Comparison of ENCODE assay signal across 16 mouse cellular contexts in the genomic region with DNA sequence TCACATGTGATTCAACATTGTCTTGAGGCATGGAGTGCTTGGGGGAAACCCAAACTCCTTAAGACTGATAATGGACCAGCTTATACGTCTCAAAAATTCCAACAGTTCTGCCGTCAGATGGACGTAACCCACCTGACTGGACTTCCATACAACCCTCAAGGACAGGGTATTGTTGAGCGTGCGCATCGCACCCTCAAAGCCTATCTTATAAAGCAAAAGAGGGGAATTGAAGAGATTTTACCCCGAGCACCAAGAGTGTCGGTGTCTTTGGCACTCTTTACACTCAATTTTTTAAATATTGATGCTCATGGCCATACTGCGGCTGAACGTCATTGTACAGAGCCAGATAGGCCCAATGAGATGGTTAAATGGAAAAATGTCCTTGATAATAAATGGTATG. TPM values are rescaled to one million over a fixed set of nuclear protein-coding genes. Genes with fewer than 3 reads are reported as not detected.
A peak's percentile ranks its signal among the peaks of the same experiment; 100 is the strongest.
DNase-seq lines count a peak whose midpoint lies in the region; TF ChIP-seq lines count a peak whose summit lies in the region.
"Not testable (repeated sequence)": the region's sequence is repeated elsewhere in the genome, so short reads cannot be mapped to it uniquely, and the experiment has no call there.
"Had no signal": no experiment of that assay in that cellular context is flagged by ENCODE, and none has a peak within 500 bp of the region (broad histone marks: within the 10 kb centered on the region; RNA-seq: fewer than 3 reads in every experiment).

No protein-coding gene starts in this region.

- peak; percentile 6 for DNase-seq in adrenal gland, adult 2 months
- peak; percentile 4 to 26 for DNase-seq in frontal cortex, adult 2 months (ENCODE audit: extremely low spot score in 1 of 2, low spot score in 1 of 2)
- peak; percentile 15 to 21 for DNase-seq in heart, adult 2 months
- DNase-seq in kidney, adult 11 months, result peak; percentile 21
- DNase-seq in left cerebral cortex, adult 18-20 months (ENCODE audit: low spot score in 2 of 2), result peak; percentile 1 to 2
- peak; percentile 4 for DNase-seq in lung, postnatal 14 days
- peak; percentile 7 to 9 for DNase-seq in right cerebral cortex, adult 2 months (ENCODE audit: low spot score in 2 of 2)

- not testable (repeated sequence) for H3K4me3 ChIP-seq in heart, adult 2 months

- H3K4me1 ChIP-seq in heart, adult 2 months (ENCODE audit: control insufficient read depth, insufficient read depth, low read length), result not testable (repeated sequence)

- not testable (repeated sequence) for TF ChIP-seq EP300 in heart, adult 2 months (IDR thresholded peaks at IDR 0.05; ENCODE audit: insufficient read depth, low read depth, low read length)

- 82% methylated on average over 5 of the region's 10 CpGs for WGBS in heart, adult 2 months

- H3K27me3 ChIP-seq in heart, adult 2 months (ENCODE audit: control insufficient read depth, insufficient read depth, low read length), result not testable (repeated sequence)

- not testable (repeated sequence) for TF ChIP-seq POLR2A in heart, adult 2 months (IDR thresholded peaks at IDR 0.05; ENCODE audit: insufficient read depth, low read depth, low read length)

- not testable (repeated sequence) for H3K9ac ChIP-seq in heart, adult 2 months (ENCODE audit: low read depth, low read length)

- intact Hi-C loops in heart, adult 2 months (cut with DNase I), result not testable (repeated sequence)

- H3K79me2 ChIP-seq in heart, adult 2 months (replicated peaks; ENCODE audit: control insufficient read depth, insufficient read depth, low read length), result not testable (repeated sequence)

- not testable (repeated sequence) for TF ChIP-seq CTCF in heart, adult 2 months (IDR thresholded peaks at IDR 0.05)

- H3K27ac ChIP-seq in heart, adult 2 months, result not testable (repeated sequence)

- not testable (repeated sequence) for H3K36me3 ChIP-seq in heart, adult 2 months (ENCODE audit: control insufficient read depth, insufficient read depth, low read length)

RNA-seq across cellular contexts. Expression of a gene that starts 54.2 kb away (rescaled TPM):
- not detected for total RNA-seq in adrenal gland, adult 2 months (2021)
- not detected in 2 replicates for polyA plus RNA-seq in adrenal gland, adult 2 months (2012; rRNA removed)
- polyA plus RNA-seq in frontal cortex, adult 2 months (2012; rRNA removed), result 0.04 TPM in 1 of 2 replicates, not detected in the other
- total RNA-seq in heart, adult 2 months (2021), result not detected
- not detected in 2 replicates for polyA plus RNA-seq in heart, adult 2 months (2012; rRNA removed)
- under 1 TPM in 1 of 2 experiments, not detected in 1; 0.87 TPM for total RNA-seq in left cerebral cortex, adult 18-20 months (2021)
- total RNA-seq: ES-E14; gastrocnemius, postnatal 25 days had no signal
- polyA plus RNA-seq: cortical plate, adult 2 months; embryonic facial prominence, embryonic 12.5 days; forebrain, embryonic 15.5 days; limb, embryonic 15.5 days; liver, embryonic 16.5 days; midbrain, embryonic 12.5 days; small intestine, adult 2 months had no signal
